Mouse (Mus musculus): ENCODE results near the gene Cdc42bpb.

- no peak for TF ChIP-seq FOSL1 (IDR thresholded peaks at IDR 0.05; ENCODE audit: insufficient read depth, low read length, poor library complexity, severe bottlenecking)
- TF ChIP-seq CTCF (IDR thresholded peaks at IDR 0.05; ENCODE audit: control insufficient read depth, insufficient read depth, insufficient read length) = peak; percentile 99
- no peak for TF ChIP-seq MAX (IDR thresholded peaks at IDR 0.05)
Observed at GRCm38 (mm10) chr12:111413300-111413699, 35.8 kb upstream of the Cdc42bpb start.

Measured in C2C12 (cell line).